Mouse (Mus musculus): ENCODE results near the gene Smim7. TPM values are rescaled to one million over a fixed set of nuclear protein-coding genes. Genes with fewer than 3 reads are reported as not detected.

The Smim7 gene
- polyA plus RNA-seq, 1 experiment from 2014 or later = 107 TPM

GRCm38 (mm10) chr8:72572507-72572906, 1.6 kb upstream of the Smim7 start:
- H3K36me3 ChIP-seq (replicated peaks) = peaks cover 23% of the 10 kb centered on the region
- H3K27me3 ChIP-seq (replicated peaks; ENCODE audit: low read depth, poor library complexity, severe bottlenecking) = no peaks in the 10 kb centered on the region
- 5% methylated on average over 10 of the region's 10 CpGs for WGBS
- peak overlapping the region; percentile 74 for H3K4me3 ChIP-seq
- peak overlapping the region; percentile 91; the same call in 1 of the 2 replicates for H3K27ac ChIP-seq (replicated peaks)
- H3K4me1 ChIP-seq = peaks cover 22% of the 10 kb centered on the region
- no peaks in the 10 kb centered on the region for H3K9me3 ChIP-seq
- no peak for DNase-seq (ENCODE audit: low spot score)

DNA sequence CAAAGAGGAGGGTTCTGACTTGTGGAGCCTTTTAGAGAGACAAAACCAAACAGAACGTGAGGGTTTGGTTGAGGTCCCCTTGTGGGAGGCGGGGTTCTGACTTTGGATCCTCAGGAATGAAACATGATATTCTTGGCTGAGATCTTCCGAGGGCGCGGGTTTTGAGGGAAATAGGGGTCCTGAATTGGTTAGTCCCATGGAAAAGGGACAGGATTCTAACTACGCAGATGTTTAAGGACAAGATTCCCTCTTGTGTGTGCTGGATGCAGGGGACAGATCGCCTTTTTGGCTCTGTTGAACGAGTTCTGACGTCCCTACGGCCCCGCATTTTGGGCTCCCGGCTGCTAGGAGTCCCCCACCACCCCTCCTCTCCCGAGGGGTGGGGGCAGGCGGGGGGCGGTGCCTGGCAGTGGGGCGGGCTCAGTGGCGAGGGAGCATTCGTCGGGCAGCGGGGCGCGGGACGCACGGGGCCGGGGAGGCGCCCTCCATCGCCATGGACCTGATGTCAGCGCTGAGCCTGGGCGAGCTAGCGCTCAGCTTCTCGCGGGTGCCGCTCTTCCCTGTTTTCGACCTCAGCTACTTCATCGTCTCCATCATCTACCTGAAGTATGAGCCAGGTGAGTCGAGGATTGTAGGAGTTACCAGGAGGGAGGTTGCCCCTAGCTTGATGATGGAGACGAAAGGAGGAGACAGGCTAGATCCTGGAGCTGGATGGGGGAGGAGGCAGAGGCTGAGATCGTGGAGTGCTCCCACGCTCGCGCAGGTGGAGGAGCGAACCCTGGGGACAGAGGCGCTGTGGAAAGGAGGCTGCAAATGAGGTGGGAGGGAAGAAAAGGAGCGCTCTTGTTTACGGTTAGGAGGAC, 954 bp upstream of the Smim7 start, which contains the start of gene Tmem38a:
TSS of gene Tmem38a (plus strand) at position 445 of the 863 bp plus-strand sequence.
- H3K4me3 ChIP-seq = peak within 1 kb of the TSS; percentile 74
- peak within 1 kb of the TSS; percentile 91 for H3K27ac ChIP-seq (replicated peaks)
- WGBS = under 1% methylated on average over 45 of the region's 45 CpGs
- no peaks in the 10 kb centered on the region for H3K27me3 ChIP-seq (replicated peaks; ENCODE audit: low read depth, poor library complexity, severe bottlenecking)
- no peaks in the 10 kb centered on the region for H3K9me3 ChIP-seq
- DNase-seq (ENCODE audit: low spot score) = peak; percentile 85
- peaks cover 30% of the 10 kb centered on the region for H3K36me3 ChIP-seq (replicated peaks)
- peaks cover 22% of the 10 kb centered on the region for H3K4me1 ChIP-seq

DNA sequence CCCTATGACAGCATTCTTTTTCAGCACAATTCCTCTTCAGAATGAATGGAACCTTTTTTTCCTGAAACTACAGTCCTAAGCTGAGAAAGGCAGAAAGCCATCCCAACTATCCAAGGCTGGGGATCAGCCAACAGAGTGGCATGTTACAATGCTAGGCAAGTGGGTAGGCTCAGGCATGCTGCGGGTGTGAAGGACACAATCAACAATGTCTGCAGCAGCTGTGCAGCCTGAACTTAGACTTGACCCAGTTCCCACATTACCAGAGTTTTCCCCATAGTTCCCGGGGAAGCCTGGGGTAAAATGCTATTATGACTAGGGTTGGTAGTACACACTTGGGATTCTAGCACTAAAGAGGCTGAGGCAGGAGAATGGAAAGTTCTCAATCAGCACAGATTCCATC, 4.9 kb downstream of the Smim7 start:
- no peaks in the 10 kb centered on the region for H3K9me3 ChIP-seq
- no peak overlapping the region for H3K4me3 ChIP-seq
- H3K36me3 ChIP-seq (replicated peaks) = peaks cover 79% of the 10 kb centered on the region
- peaks cover 11% of the 10 kb centered on the region for H3K4me1 ChIP-seq
- no peak for DNase-seq (ENCODE audit: low spot score)
- H3K27me3 ChIP-seq (replicated peaks; ENCODE audit: low read depth, poor library complexity, severe bottlenecking) = no peaks in the 10 kb centered on the region
- 96% methylated on average over 2 of the region's 2 CpGs for WGBS
- no peak overlapping the region for H3K27ac ChIP-seq (replicated peaks)

- Histone ChIP-seq H3K4me1 (no peaks in the 10 kb centered on the region), H3K36me3 (replicated peaks) (peaks cover 75% of the 10 kb centered on the region), H3K27ac (replicated peaks) (no peak overlapping the region), H3K4me3 (no peak overlapping the region), H3K9me3 (no peaks in the 10 kb centered on the region), H3K27me3 (replicated peaks; ENCODE audit: low read depth, poor library complexity, severe bottlenecking) (no peaks in the 10 kb centered on the region)
- WGBS = 88% methylated on average over 1 of the region's 1 CpGs
- no peak for DNase-seq (ENCODE audit: low spot score)
Observed at GRCm38 (mm10) chr8:72561111-72561689, 9.7 kb downstream of the Smim7 start.

DNA sequence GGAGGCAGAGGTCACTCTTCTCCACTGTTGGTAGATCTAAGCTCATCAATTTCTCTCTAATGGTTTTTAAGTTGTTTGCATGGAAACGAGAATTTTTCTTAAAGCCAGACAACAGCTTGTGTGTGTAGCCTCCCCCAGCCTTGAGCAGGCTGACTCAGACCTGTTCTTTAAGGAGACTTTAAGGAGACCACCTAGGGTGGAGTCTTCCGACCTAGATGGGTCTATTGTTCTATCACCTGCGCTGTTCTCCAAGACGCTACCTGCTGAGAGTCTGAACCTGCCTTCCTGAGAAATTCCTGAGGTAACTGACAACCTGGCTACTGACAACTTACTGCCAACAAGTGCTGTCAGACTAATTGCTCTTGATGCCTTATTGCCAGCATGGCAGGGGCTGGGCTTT, 15.1 kb downstream of the Smim7 start:
- WGBS = 51% methylated on average over 4 of the region's 4 CpGs
- H3K9me3 ChIP-seq = no peaks in the 10 kb centered on the region
- no peak overlapping the region for H3K4me3 ChIP-seq
- peaks cover 42% of the 10 kb centered on the region for H3K36me3 ChIP-seq (replicated peaks)
- no peak for DNase-seq (ENCODE audit: low spot score)
- no peaks in the 10 kb centered on the region for H3K4me1 ChIP-seq
- H3K27ac ChIP-seq (replicated peaks) = no peak overlapping the region
- no peaks in the 10 kb centered on the region for H3K27me3 ChIP-seq (replicated peaks; ENCODE audit: low read depth, poor library complexity, severe bottlenecking)

DNA sequence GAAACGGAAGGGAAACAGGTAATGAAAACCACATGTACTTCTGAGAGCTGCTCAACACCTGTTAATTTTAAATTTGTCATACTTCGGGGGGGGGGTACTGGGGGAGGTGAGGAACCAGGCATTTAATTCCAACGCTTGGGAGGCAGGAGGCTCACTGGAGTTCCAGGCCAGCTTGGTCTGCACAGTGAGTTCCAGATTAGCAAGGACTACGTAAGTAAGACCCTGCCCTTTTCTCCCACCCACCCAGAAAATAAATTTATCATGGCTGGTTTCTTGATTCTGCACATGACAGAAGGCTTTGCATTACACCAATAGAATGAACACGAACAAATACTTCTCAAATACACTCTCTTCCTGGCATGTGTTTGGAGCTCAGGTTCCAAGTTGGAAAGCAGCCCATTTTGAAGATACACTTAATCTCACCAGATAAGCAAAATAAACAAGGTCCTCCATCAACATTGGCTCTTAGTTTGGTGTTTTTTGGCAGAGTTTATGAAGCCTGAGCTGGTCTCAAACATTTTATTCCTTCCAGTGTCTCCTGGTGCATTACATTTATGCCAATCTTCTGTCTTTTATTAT, 21.5 kb downstream of the Smim7 start:
- 22% methylated on average over 5 of the region's 5 CpGs for WGBS
- Histone ChIP-seq H3K36me3 (replicated peaks) (peaks cover 26% of the 10 kb centered on the region), H3K4me3 (peak overlapping the region; percentile 99), H3K4me1 (peaks cover 24% of the 10 kb centered on the region), H3K27me3 (replicated peaks; ENCODE audit: low read depth, poor library complexity, severe bottlenecking) (no peaks in the 10 kb centered on the region), H3K27ac (replicated peaks) (peak overlapping the region; percentile 94), H3K9me3 (no peaks in the 10 kb centered on the region)
- peak; percentile 9 for DNase-seq (ENCODE audit: low spot score)

DNA sequence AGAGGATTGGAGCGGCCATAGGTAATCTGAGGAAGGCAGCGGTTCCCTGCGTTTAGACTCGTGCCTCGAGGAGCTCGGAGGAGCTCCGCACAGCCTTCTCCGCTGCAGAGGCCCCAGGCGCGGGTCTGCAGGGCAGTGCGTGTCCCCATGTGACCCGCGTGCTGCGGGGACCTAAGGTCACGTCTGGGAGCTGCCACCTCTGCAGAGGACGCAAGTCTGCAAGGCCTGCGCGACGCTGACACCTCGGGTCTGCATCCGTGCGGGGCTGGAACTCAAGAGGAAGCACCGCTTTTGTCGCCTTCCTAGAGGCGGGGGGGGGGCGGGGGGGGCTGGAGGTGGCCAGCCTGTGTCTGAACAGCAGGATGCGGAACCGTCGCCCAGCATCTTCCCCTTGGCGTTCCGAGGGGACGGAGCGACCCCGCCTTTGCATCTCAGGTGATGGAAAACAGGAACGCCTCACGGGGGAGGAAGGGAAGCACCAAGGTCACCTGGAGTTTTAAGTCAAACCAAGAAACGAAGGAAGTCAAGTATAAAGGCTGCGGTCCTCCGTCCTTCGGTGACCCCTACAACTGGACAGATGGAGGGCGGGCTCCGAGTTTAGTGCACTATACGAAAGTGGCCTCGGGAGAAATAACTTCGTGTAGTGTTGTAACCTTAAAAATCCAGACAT, 22.1 kb downstream of the Smim7 start:
- DNase-seq (ENCODE audit: low spot score) = no peak
- WGBS = under 1% methylated on average over 45 of the region's 45 CpGs
- Histone ChIP-seq H3K4me3 (peak overlapping the region; percentile 99), H3K27me3 (replicated peaks; ENCODE audit: low read depth, poor library complexity, severe bottlenecking) (no peaks in the 10 kb centered on the region), H3K9me3 (no peaks in the 10 kb centered on the region), H3K4me1 (peaks cover 24% of the 10 kb centered on the region), H3K27ac (replicated peaks) (peak overlapping the region; percentile 94), H3K36me3 (replicated peaks) (peaks cover 33% of the 10 kb centered on the region)

DNA sequence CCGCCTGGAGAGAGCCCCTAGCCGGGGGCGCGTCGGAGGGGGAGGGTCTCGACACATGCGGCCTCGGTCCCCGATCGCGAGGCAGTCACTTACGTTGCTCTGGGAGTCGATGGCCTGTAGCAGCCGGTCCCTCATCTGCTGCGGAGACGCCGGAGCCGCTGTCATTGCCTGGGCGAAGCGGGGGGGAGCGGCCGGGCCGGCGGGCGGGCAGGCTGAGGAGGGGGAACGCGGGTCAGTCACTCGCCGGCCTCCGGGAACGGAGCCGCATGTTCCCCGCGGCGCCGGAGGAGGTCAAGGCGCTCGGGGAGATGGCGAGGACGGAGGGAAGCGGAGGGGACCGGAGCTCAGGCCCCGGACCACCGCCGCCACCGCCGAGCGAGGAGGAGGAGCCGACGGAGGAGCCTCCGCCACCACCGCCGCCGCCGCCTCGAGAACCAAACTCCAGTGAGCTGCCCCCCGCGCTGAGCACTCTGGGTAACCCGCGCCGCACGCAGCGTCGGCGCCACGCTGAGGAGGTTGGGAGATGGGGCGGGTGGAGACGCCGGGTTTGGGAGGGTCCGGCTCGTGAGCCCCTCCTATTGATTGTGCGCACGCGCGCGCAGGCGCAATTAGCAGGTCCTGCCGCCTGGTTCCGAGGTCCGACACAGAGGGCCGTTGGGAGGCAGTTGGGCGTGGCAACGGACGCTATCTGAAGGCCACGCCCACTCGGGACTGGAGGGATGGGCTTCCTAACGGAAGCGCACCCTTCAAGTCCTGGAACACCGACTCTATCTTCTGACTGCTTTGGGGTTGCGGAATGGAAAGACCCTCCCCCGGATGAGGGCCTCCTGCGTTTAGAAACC, 22.9 kb downstream of the Smim7 start, which contains the start of gene Med26:
TSS of gene Med26 (minus strand) at position 469 of the 842 bp plus-strand sequence.
- no peaks in the 10 kb centered on the region for H3K9me3 ChIP-seq
- peak within 1 kb of the TSS; percentile 94 for H3K27ac ChIP-seq (replicated peaks)
- WGBS = under 1% methylated on average over 92 of the region's 92 CpGs
- H3K27me3 ChIP-seq (replicated peaks; ENCODE audit: low read depth, poor library complexity, severe bottlenecking) = no peaks in the 10 kb centered on the region
- peaks cover 35% of the 10 kb centered on the region for H3K36me3 ChIP-seq (replicated peaks)
- H3K4me3 ChIP-seq = peak within 1 kb of the TSS; percentile 99
- DNase-seq (ENCODE audit: low spot score) = peak; percentile 99
- H3K4me1 ChIP-seq = peaks cover 24% of the 10 kb centered on the region

DNA sequence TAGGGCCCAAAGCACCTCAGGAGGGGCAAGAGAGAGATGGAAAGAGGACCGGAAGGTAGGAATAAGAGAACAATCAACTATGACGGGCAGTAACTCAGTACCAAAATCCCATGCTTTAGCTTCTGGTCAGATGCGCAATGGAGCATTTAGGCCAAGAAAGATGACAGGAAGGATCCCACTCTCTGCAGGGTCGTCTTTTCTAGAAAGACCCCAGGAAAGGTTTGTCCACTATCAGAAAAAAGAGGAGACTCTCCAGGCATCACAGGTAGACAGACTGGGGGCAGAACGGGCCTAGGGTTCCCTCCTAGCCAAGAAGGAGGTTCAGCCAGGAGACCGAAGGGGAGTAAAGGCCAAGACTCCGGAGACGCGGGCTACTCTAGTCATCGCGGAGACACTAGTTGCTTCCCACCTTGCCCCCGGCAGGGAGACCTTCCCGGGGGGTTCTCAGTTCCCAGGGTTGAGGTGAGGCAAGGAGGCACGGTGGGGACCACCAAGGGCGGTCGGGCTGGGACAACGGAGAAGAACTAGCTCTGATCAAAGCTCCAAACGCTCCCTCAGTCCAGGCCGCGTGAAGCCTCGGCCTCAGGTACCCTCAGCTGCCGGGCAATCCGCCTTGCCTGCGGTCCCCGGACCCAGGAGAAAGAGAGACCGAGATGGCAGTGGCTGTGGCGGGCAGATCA, 23.6 kb downstream of the Smim7 start:
- peak; percentile 43 for DNase-seq (ENCODE audit: low spot score)
- Histone ChIP-seq H3K36me3 (replicated peaks) (peaks cover 34% of the 10 kb centered on the region), H3K4me1 (peaks cover 24% of the 10 kb centered on the region), H3K27ac (replicated peaks) (peak overlapping the region; percentile 94), H3K27me3 (replicated peaks; ENCODE audit: low read depth, poor library complexity, severe bottlenecking) (no peaks in the 10 kb centered on the region), H3K9me3 (no peaks in the 10 kb centered on the region), H3K4me3 (peak overlapping the region; percentile 99)
- 2% methylated on average over 27 of the region's 27 CpGs for WGBS

DNA sequence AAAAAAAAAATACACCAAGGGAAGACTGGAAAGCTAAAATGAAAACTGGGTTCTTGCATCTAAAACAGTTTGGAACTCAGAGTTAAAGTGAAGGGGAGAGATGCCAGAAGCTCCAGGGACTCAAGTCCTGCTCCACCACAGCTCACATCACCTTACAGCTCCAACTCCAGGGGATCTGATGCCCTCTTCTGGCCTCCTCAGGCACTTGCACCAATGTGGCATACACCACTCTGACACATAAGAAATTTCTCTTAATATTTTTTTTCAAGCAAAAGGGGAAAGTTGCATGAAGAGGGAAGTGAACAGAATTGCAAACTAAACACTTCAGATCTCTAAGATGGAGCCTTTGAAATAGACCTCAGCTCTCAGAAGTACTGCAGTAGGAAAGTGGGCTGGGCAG, 31.7 kb downstream of the Smim7 start:
- Histone ChIP-seq H3K36me3 (replicated peaks) (peaks cover 49% of the 10 kb centered on the region), H3K4me1 (no peaks in the 10 kb centered on the region), H3K27ac (replicated peaks) (no peak overlapping the region), H3K27me3 (replicated peaks; ENCODE audit: low read depth, poor library complexity, severe bottlenecking) (no peaks in the 10 kb centered on the region), H3K4me3 (no peak overlapping the region), H3K9me3 (no peaks in the 10 kb centered on the region)
- DNase-seq (ENCODE audit: low spot score) = no peak

GRCm38 (mm10) chr8:72534888-72535287, 36.0 kb downstream of the Smim7 start:
- no peak for DNase-seq (ENCODE audit: low spot score)
- Histone ChIP-seq H3K4me3 (no peak overlapping the region), H3K9me3 (no peaks in the 10 kb centered on the region), H3K27me3 (replicated peaks; ENCODE audit: low read depth, poor library complexity, severe bottlenecking) (no peaks in the 10 kb centered on the region), H3K36me3 (replicated peaks) (peaks cover 39% of the 10 kb centered on the region), H3K27ac (replicated peaks) (no peak overlapping the region), H3K4me1 (no peaks in the 10 kb centered on the region)
- 95% methylated on average over 3 of the region's 3 CpGs for WGBS

Data from embryonic facial prominence, embryonic 10.5 days (tissue).